Mouse (Mus musculus) gastrocnemius, postnatal 10 days (tissue): ENCODE measurements around the gene Golt1a. TPM values are rescaled to one million over a fixed set of nuclear protein-coding genes. Genes with fewer than 3 reads are reported as not detected.

Experiments
- DNase-seq: peaks from one replicate; pipeline ENCODE4 v3.0.0; 2021; ENCODE audit warnings: mixed read lengths
- long read RNA-seq, 2 experiments: library from polyadenylated mRNA; stranded (forward); transcript quantifications; one replicate each; pipeline ENCODE4 v2.0.0; 2021
- total RNA-seq, 2 experiments: library from RNA; stranded (reverse); gene quantifications; 2 replicates each; pipeline ENCODE4 v1.2.3; 2021

Gene Golt1a
- not detected for total RNA-seq
- long read RNA-seq, experiment 1, result 0 reads
- long read RNA-seq, experiment 2, result 0 reads

- DNase-seq, result no peak
Observed at GRCm38 (mm10) chr1:133309652-133310267, at the start of gene Golt1a. Gene Golt1a, plus strand, starts transcription at chr1:133309800.

- no peak for DNase-seq
Observed at GRCm38 (mm10) chr1:133262628-133263027, 47.0 kb upstream of the Golt1a start.

- DNase-seq, result no peak
Observed at GRCm38 (mm10) chr1:133263134-133263533, 46.5 kb upstream of the Golt1a start.

- DNase-seq, result no peak
Observed at GRCm38 (mm10) chr1:133264367-133264766, 45.2 kb upstream of the Golt1a start.

GRCm38 (mm10) chr1:133265114-133265766 is 44.4 kb upstream of the Golt1a start:
- DNase-seq, result no peak

GRCm38 (mm10) chr1:133267094-133267493 is 42.5 kb upstream of the Golt1a start:
- DNase-seq, result no peak

- no peak for DNase-seq
Observed at GRCm38 (mm10) chr1:133267813-133268492, 41.6 kb upstream of the Golt1a start.

GRCm38 (mm10) chr1:133268503-133268902 is 41.1 kb upstream of the Golt1a start:
- DNase-seq, result no peak

- DNase-seq, result no peak
Observed at GRCm38 (mm10) chr1:133270336-133270735, 39.3 kb upstream of the Golt1a start.

GRCm38 (mm10) chr1:133274163-133274562 is 35.4 kb upstream of the Golt1a start:
- no peak for DNase-seq

- no peak for DNase-seq
Observed at GRCm38 (mm10) chr1:133276983-133277382, 32.6 kb upstream of the Golt1a start.

- no peak for DNase-seq
Observed at GRCm38 (mm10) chr1:133278539-133278938, 31.1 kb upstream of the Golt1a start.

- no peak for DNase-seq
Observed at GRCm38 (mm10) chr1:133278946-133279631, 30.5 kb upstream of the Golt1a start.

- DNase-seq, result no peak
Observed at GRCm38 (mm10) chr1:133279632-133280093, 29.9 kb upstream of the Golt1a start.

- no peak for DNase-seq
Observed at GRCm38 (mm10) chr1:133280537-133280936, 29.1 kb upstream of the Golt1a start.

- DNase-seq, result no peak
Observed at GRCm38 (mm10) chr1:133285907-133286306, 23.7 kb upstream of the Golt1a start.

GRCm38 (mm10) chr1:133287051-133287450 is 22.5 kb upstream of the Golt1a start:
- DNase-seq, result no peak

- DNase-seq, result no peak
Observed at GRCm38 (mm10) chr1:133287880-133288279, 21.7 kb upstream of the Golt1a start.

- DNase-seq, result no peak
Observed at GRCm38 (mm10) chr1:133291888-133292287, 17.7 kb upstream of the Golt1a start.

- no peak for DNase-seq
Observed at GRCm38 (mm10) chr1:133292608-133293007, 17.0 kb upstream of the Golt1a start.

GRCm38 (mm10) chr1:133296376-133296775 is 13.2 kb upstream of the Golt1a start:
- peak; percentile 30 for DNase-seq

GRCm38 (mm10) chr1:133298816-133299215 is 10.8 kb upstream of the Golt1a start:
- no peak for DNase-seq

- peak; percentile 32 for DNase-seq
Observed at GRCm38 (mm10) chr1:133302540-133302939, 7.1 kb upstream of the Golt1a start.
